ENCODE assay signal across 24 mouse cellular contexts in genomic region chr7:44978300-44978699, GRCm38 (mm10). TPM values are rescaled to one million over a fixed set of nuclear protein-coding genes. Genes with fewer than 3 reads are reported as not detected.
DNase-seq lines count a peak whose midpoint lies in the region; ATAC-seq and TF ChIP-seq lines count a peak whose summit lies in the region.
"Had no signal": no experiment of that assay in that cellular context is flagged by ENCODE, and none has a peak within 500 bp of the region (broad histone marks: within the 10 kb centered on the region; RNA-seq: fewer than 3 reads in every experiment).

No protein-coding gene starts in this region.

- TF ChIP-seq EP300 in liver, postnatal 0 days (IDR thresholded peaks at IDR 0.05; ENCODE audit: low read depth), result no peak

- DNase-seq in cerebellum, adult 11-12 months, result peak; percentile 37
- no peak for DNase-seq in kidney, postnatal 0 days (ENCODE audit: low spot score)
- no peak for DNase-seq in liver, postnatal 0 days
- no peak for DNase-seq in heart, postnatal 25 days (ENCODE audit: low spot score)
- DNase-seq: adrenal gland, postnatal 14 days; B cell, adult 2 months; cerebellum, adult 2 months; cerebellum, postnatal 10 days; embryo, embryonic 11 days; gastrocnemius, adult 2 months; gastrocnemius, postnatal 25 days; heart, postnatal 36 days had no signal

- no peak overlapping the region for H3K4me2 ChIP-seq in kidney, postnatal 0 days (ENCODE audit: low read length)
- no peak overlapping the region for H3K4me2 ChIP-seq in kidney, embryonic 16.5 days (replicated peaks; ENCODE audit: low read depth, low read length)
- no peak overlapping the region for H3K4me2 ChIP-seq in liver, postnatal 0 days (ENCODE audit: low read depth, low read length)
- H3K4me2 ChIP-seq in liver, embryonic 12.5 days, result no peak overlapping the region
- H3K4me2 ChIP-seq: embryonic facial prominence, embryonic 15.5 days; heart, embryonic 12.5 days; hindbrain, embryonic 15.5 days had no signal

- peaks cover 60% of the 10 kb centered on the region for H3K36me3 ChIP-seq in kidney, postnatal 0 days (ENCODE audit: insufficient read depth, low read length)
- H3K36me3 ChIP-seq in kidney, embryonic 16.5 days (ENCODE audit: insufficient read depth, low read length), result peaks cover 66% of the 10 kb centered on the region
- peaks cover 37% of the 10 kb centered on the region for H3K36me3 ChIP-seq in liver, postnatal 0 days (replicated peaks; ENCODE audit: insufficient read depth, low read length)
- H3K36me3 ChIP-seq in liver, embryonic 12.5 days, result peaks cover 82% of the 10 kb centered on the region

- H3K27me3 ChIP-seq in kidney, postnatal 0 days (ENCODE audit: insufficient read depth, low read length), result no peaks in the 10 kb centered on the region
- H3K27me3 ChIP-seq in kidney, embryonic 16.5 days (ENCODE audit: insufficient read depth, low read length), result no peaks in the 10 kb centered on the region
- no peaks in the 10 kb centered on the region for H3K27me3 ChIP-seq in liver, postnatal 0 days (ENCODE audit: insufficient read depth, low read length)
- no peaks in the 10 kb centered on the region for H3K27me3 ChIP-seq in liver, embryonic 12.5 days (replicated peaks)
- H3K27me3 ChIP-seq: embryonic facial prominence, embryonic 15.5 days; heart, embryonic 12.5 days; hindbrain, embryonic 15.5 days had no signal

- 94% methylated on average over 3 of the region's 3 CpGs for WGBS in kidney, postnatal 0 days
- WGBS in kidney, embryonic 16.5 days, result 87% methylated on average over 3 of the region's 3 CpGs
- 83% methylated on average over 3 of the region's 3 CpGs for WGBS in liver, postnatal 0 days (ENCODE audit: insufficient replicate concordance)
- 87% methylated on average over 3 of the region's 3 CpGs for WGBS in liver, embryonic 12.5 days (ENCODE audit: insufficient replicate concordance)

- H3K4me3 ChIP-seq in kidney, postnatal 0 days (replicated peaks; ENCODE audit: low read depth, low read length), result no peak overlapping the region
- no peak overlapping the region for H3K4me3 ChIP-seq in kidney, embryonic 16.5 days (ENCODE audit: low read length)
- H3K4me3 ChIP-seq in liver, postnatal 0 days (ENCODE audit: low read depth, low read length), result no peak overlapping the region
- H3K4me3 ChIP-seq in liver, embryonic 12.5 days, result no peak overlapping the region
- H3K4me3 ChIP-seq: embryonic facial prominence, embryonic 15.5 days; erythroblast, embryonic 14.5 days; gastrocnemius, adult 2 months; heart, embryonic 12.5 days; hindbrain, embryonic 15.5 days had no signal

- no peak overlapping the region for H3K9ac ChIP-seq in kidney, postnatal 0 days (ENCODE audit: low read depth, low read length)
- H3K9ac ChIP-seq in kidney, embryonic 16.5 days (replicated peaks; ENCODE audit: low read length), result no peak overlapping the region
- H3K9ac ChIP-seq in liver, postnatal 0 days (replicated peaks), result no peak overlapping the region
- no peak overlapping the region for H3K9ac ChIP-seq in liver, embryonic 12.5 days
- H3K9ac ChIP-seq: embryonic facial prominence, embryonic 15.5 days; heart, embryonic 12.5 days; hindbrain, embryonic 15.5 days had no signal

- intact Hi-C loops in heart, postnatal 25 days (cut with DNase I), result no loop called here

- H3K9me3 ChIP-seq in kidney, postnatal 0 days (replicated peaks; ENCODE audit: low read length), result no peaks in the 10 kb centered on the region
- no peaks in the 10 kb centered on the region for H3K9me3 ChIP-seq in kidney, embryonic 16.5 days (ENCODE audit: low read length)
- no peaks in the 10 kb centered on the region for H3K9me3 ChIP-seq in liver, postnatal 0 days (ENCODE audit: low read length)
- no peaks in the 10 kb centered on the region for H3K9me3 ChIP-seq in liver, embryonic 12.5 days (replicated peaks)
- H3K9me3 ChIP-seq: embryonic facial prominence, embryonic 15.5 days; heart, embryonic 12.5 days; hindbrain, embryonic 15.5 days had no signal

- peaks cover 8% of the 10 kb centered on the region for H3K4me1 ChIP-seq in kidney, postnatal 0 days (replicated peaks; ENCODE audit: insufficient read depth, low read length)
- peaks cover 13% of the 10 kb centered on the region for H3K4me1 ChIP-seq in kidney, embryonic 16.5 days (ENCODE audit: insufficient read depth, low read length)
- H3K4me1 ChIP-seq in liver, postnatal 0 days (ENCODE audit: insufficient read depth), result peaks cover 8% of the 10 kb centered on the region
- peaks cover 31% of the 10 kb centered on the region for H3K4me1 ChIP-seq in liver, embryonic 12.5 days

- H3K27ac ChIP-seq in kidney, postnatal 0 days, result no peak overlapping the region
- no peak overlapping the region for H3K27ac ChIP-seq in kidney, embryonic 16.5 days (ENCODE audit: low read length)
- no peak overlapping the region for H3K27ac ChIP-seq in liver, postnatal 0 days (ENCODE audit: low read depth)
- no peak overlapping the region for H3K27ac ChIP-seq in liver, embryonic 12.5 days
- H3K27ac ChIP-seq: embryonic facial prominence, embryonic 15.5 days; gastrocnemius, adult 2 months; hindbrain, embryonic 15.5 days had no signal

- no peak for ATAC-seq in cerebellum, adult (ENCODE audit: insufficient number of reproducible peaks, low FRiP score, low TSS enrichment)
- no peak for ATAC-seq in kidney, postnatal 0 days (replicated peaks; ENCODE audit: low FRiP score, low read depth)
- no peak for ATAC-seq in kidney, embryonic 16.5 days (ENCODE audit: low FRiP score, low TSS enrichment)
- no peak for ATAC-seq in liver, postnatal 0 days
- no peak for ATAC-seq in liver, embryonic 12.5 days
- ATAC-seq: CD4-positive, CD25-positive, alpha-beta regulatory T cell, adult 4 months had no signal

- peak; percentile 18; the same call in 1 of the 2 replicates for TF ChIP-seq CTCF in kidney, postnatal 0 days (IDR thresholded peaks at IDR 0.05; ENCODE audit: low read depth)
- peak; percentile 16; the same call in 1 of the 2 replicates for TF ChIP-seq CTCF in liver, postnatal 0 days (IDR thresholded peaks at IDR 0.05; ENCODE audit: low read depth)

RNA-seq across cellular contexts. Expression of gene Cpt1c, which starts 3.6 kb away (rescaled TPM):
- polyA plus RNA-seq in kidney, postnatal 0 days (2015; fragmentation: Nextera tagmentation; extraction: Ambion mirVana), result 13.2 and 13.7 TPM in 2 replicates
- 22.4 and 23.8 TPM in 2 replicates for polyA plus RNA-seq in kidney, embryonic 16.5 days (2015; fragmentation: Nextera tagmentation; extraction: Ambion mirVana)
- 0.98 and 1.1 TPM in 2 replicates for polyA plus RNA-seq in liver, postnatal 0 days (2015; fragmentation: Nextera tagmentation; extraction: Ambion mirVana)
- 4.0 and 4.3 TPM in 2 replicates for polyA plus RNA-seq in liver, embryonic 12.5 days (2016; fragmentation: Nextera tagmentation; extraction: Ambion mirVana)
- 1 to 10 TPM; 2.7 to 3.1 TPM for total RNA-seq in heart, postnatal 25 days (2021)
- total RNA-seq: granulocyte monocyte progenitor cell, adult 5-6 weeks had no signal

RNA-seq across cellular contexts. Expression of gene Prmt1, which starts 8.1 kb away (rescaled TPM):
- polyA plus RNA-seq in kidney, postnatal 0 days (2015; fragmentation: Nextera tagmentation; extraction: Ambion mirVana), result 414 and 449 TPM in 2 replicates
- 681 and 701 TPM in 2 replicates for polyA plus RNA-seq in kidney, embryonic 16.5 days (2015; fragmentation: Nextera tagmentation; extraction: Ambion mirVana)
- 73.2 and 76.8 TPM in 2 replicates for polyA plus RNA-seq in liver, postnatal 0 days (2015; fragmentation: Nextera tagmentation; extraction: Ambion mirVana)
- 248 and 262 TPM in 2 replicates for polyA plus RNA-seq in liver, embryonic 12.5 days (2016; fragmentation: Nextera tagmentation; extraction: Ambion mirVana)
- 100 to 1,000 TPM; 105 to 111 TPM for total RNA-seq in heart, postnatal 25 days (2021)

RNA-seq across cellular contexts. Expression of gene Irf3, which starts 19.1 kb away (rescaled TPM):
- polyA plus RNA-seq in kidney, postnatal 0 days (2015; fragmentation: Nextera tagmentation; extraction: Ambion mirVana), result 73.6 and 76.0 TPM in 2 replicates
- 109 TPM in 2 replicates for polyA plus RNA-seq in kidney, embryonic 16.5 days (2015; fragmentation: Nextera tagmentation; extraction: Ambion mirVana)
- 35.9 and 38.0 TPM in 2 replicates for polyA plus RNA-seq in liver, postnatal 0 days (2015; fragmentation: Nextera tagmentation; extraction: Ambion mirVana)
- polyA plus RNA-seq in liver, embryonic 12.5 days (2016; fragmentation: Nextera tagmentation; extraction: Ambion mirVana), result 50.4 and 55.9 TPM in 2 replicates
- 10 to 100 TPM; 28.3 to 30.9 TPM for total RNA-seq in heart, postnatal 25 days (2021)

RNA-seq across cellular contexts. Expression of gene Bcl2l12, which starts 20.2 kb away (rescaled TPM):
- polyA plus RNA-seq in kidney, postnatal 0 days (2015; fragmentation: Nextera tagmentation; extraction: Ambion mirVana), result 42.8 and 43.4 TPM in 2 replicates
- polyA plus RNA-seq in kidney, embryonic 16.5 days (2015; fragmentation: Nextera tagmentation; extraction: Ambion mirVana), result 56.1 and 61.9 TPM in 2 replicates
- 11.7 and 13.1 TPM in 2 replicates for polyA plus RNA-seq in liver, postnatal 0 days (2015; fragmentation: Nextera tagmentation; extraction: Ambion mirVana)
- 23.6 and 25.4 TPM in 2 replicates for polyA plus RNA-seq in liver, embryonic 12.5 days (2016; fragmentation: Nextera tagmentation; extraction: Ambion mirVana)
- 10 to 100 TPM; 10.2 to 11.2 TPM for total RNA-seq in heart, postnatal 25 days (2021)

RNA-seq across cellular contexts. Expression of gene Tsks, which starts 35.3 kb away (rescaled TPM):
- 0.13 and 0.14 TPM in 2 replicates for polyA plus RNA-seq in kidney, postnatal 0 days (2015; fragmentation: Nextera tagmentation; extraction: Ambion mirVana)
- 0.10 and 0.24 TPM in 2 replicates for polyA plus RNA-seq in kidney, embryonic 16.5 days (2015; fragmentation: Nextera tagmentation; extraction: Ambion mirVana)
- polyA plus RNA-seq in liver, postnatal 0 days (2015; fragmentation: Nextera tagmentation; extraction: Ambion mirVana), result 0.06 TPM in 1 of 2 replicates, not detected in the other
- polyA plus RNA-seq in liver, embryonic 12.5 days (2016; fragmentation: Nextera tagmentation; extraction: Ambion mirVana), result 0.33 TPM in 1 of 2 replicates, not detected in the other
- total RNA-seq in heart, postnatal 25 days (2021), result not detected
- total RNA-seq: adrenal gland, postnatal 14 days; gastrocnemius, adult 2 months; gastrocnemius, postnatal 25 days; granulocyte monocyte progenitor cell, adult 5-6 weeks; heart, adult 8-10 months; heart, postnatal 36 days; MEL had no signal
- polyA plus RNA-seq: CD4-positive, CD25-positive, alpha-beta regulatory T cell, adult 4 months; embryonic facial prominence, embryonic 11.5 days; erythroblast, embryonic 14.5 days; heart, embryonic 12.5 days had no signal
